Mouse (Mus musculus) G1E (cell line): Measurements from ENCODE around the gene Tmem132b.

Experiments used
- CTCF ChIP-seq: IDR thresholded peaks from 2 replicates; pipeline ENCODE4 v1.5.1; 2012; ENCODE audit warnings: low read depth, low read length, inconsistent platforms, mixed read lengths
- GATA1 ChIP-seq: IDR thresholded peaks from 2 replicates; pipeline ENCODE4 v1.6.1; 2012; ENCODE audit warnings: borderline replicate concordance, low read length, inconsistent platforms, mixed read lengths
- GATA2 ChIP-seq: IDR thresholded peaks from 2 replicates; pipeline ENCODE4 v1.6.1; 2012; ENCODE audit warnings: low read depth, low read length, inconsistent platforms, borderline replicate concordance
- POLR2AphosphoS5 ChIP-seq: IDR thresholded peaks from 2 replicates; pipeline ENCODE4 v1.6.1; 2012; ENCODE audit warnings: low read depth, low read length, inconsistent platforms; ENCODE audit not compliant: insufficient replicate concordance
- TAL1 ChIP-seq: conservative IDR thresholded peaks from 2 replicates; pipeline ENCODE4 v1.6.1; 2012; ENCODE audit warnings: low read depth, low read length, inconsistent platforms, mixed read lengths

- TF ChIP-seq TAL1: no peak
- TF ChIP-seq CTCF: no peak
- TF ChIP-seq POLR2AphosphoS5: no peak
- no peak for TF ChIP-seq GATA2
- TF ChIP-seq GATA1: no peak
Measured at GRCm38 (mm10) chr5:125692538-125692937, 161.0 kb downstream of the Tmem132b start.
